Mouse (Mus musculus) stomach, postnatal 0 days (tissue): ENCODE measurements around the gene Sox15. TPM values are rescaled to one million over a fixed set of nuclear protein-coding genes. Genes with fewer than 3 reads are reported as not detected.

Experiments used
- ATAC-seq: fragments of 200-750 bp; cut with Nextera tagmentation; 2 replicates; pipeline ENCODE4 v1.8.0; 2017; ENCODE audit not compliant: low FRiP score, low TSS enrichment
- DNase-seq: peaks from one replicate; pipeline ENCODE4 v3.0.0-alpha.2; 2016; ENCODE audit warnings: low spot score
- H3K27ac ChIP-seq: fragments of 300-500 bp; sonication (generic); replicated peaks from 2 replicates; pipeline ENCODE4 v1.5.1; 2014; ENCODE audit warnings: mild to moderate bottlenecking, control low read depth
- H3K27me3 ChIP-seq: fragments of 300-500 bp; sonication (generic); 2 replicates; pipeline ENCODE4 v1.6.1; 2014; ENCODE audit warnings: low read length; ENCODE audit not compliant: control insufficient read depth, insufficient read depth
- H3K36me3 ChIP-seq: fragments of 300-500 bp; sonication (generic); 2 replicates; pipeline ENCODE4 v1.6.1; 2014; ENCODE audit warnings: low read length, mixed read lengths; ENCODE audit not compliant: control insufficient read depth, insufficient read depth
- H3K4me1 ChIP-seq: fragments of 300-500 bp; sonication (generic); replicated peaks from 2 replicates; pipeline ENCODE4 v1.6.1; 2014; ENCODE audit warnings: antibody characterized with exemption; ENCODE audit not compliant: control insufficient read depth, insufficient read depth
- H3K4me2 ChIP-seq: fragments of 300-500 bp; sonication (generic); replicated peaks from 2 replicates; pipeline ENCODE4 v1.6.1; 2014; ENCODE audit warnings: low read depth, mild to moderate bottlenecking, control low read depth, moderate library complexity
- H3K4me3 ChIP-seq: fragments of 300-500 bp; sonication (generic); 2 replicates; pipeline ENCODE4 v1.5.1; 2014; ENCODE audit warnings: low read depth, low read length, control low read depth
- H3K9ac ChIP-seq: fragments of 300-500 bp; sonication (generic); 2 replicates; pipeline ENCODE4 v1.6.1; 2014; ENCODE audit warnings: mild to moderate bottlenecking, low read length, control low read depth, mixed read lengths
- H3K9me3 ChIP-seq: fragments of 300-500 bp; sonication (generic); 2 replicates; pipeline ENCODE4 v1.6.1; 2016; ENCODE audit warnings: low read length; ENCODE audit not compliant: control insufficient read depth
- CTCF ChIP-seq: IDR thresholded peaks from 2 replicates; pipeline ENCODE4 v1.5.1; 2016; ENCODE audit warnings: antibody characterized with exemption, low read depth, mild to moderate bottlenecking, moderate library complexity
- EP300 ChIP-seq: optimal IDR thresholded peaks from 2 replicates; pipeline ENCODE3; 2016; ENCODE audit warnings: antibody characterized with exemption
- WGBS: fragments of 180-500 bp; shearing (Covaris S2); extraction: QIAGEN DNeasy Blood & Tissue Kit; methylation state at CpG from one replicate; pipeline ENCODE4 v1.1.7; 2014; 5-methylcytosine and 5-hydroxymethylcytosine counted together
- polyA plus RNA-seq: library from polyadenylated mRNA; unstranded; fragments of >200 nt; fragmentation: Nextera tagmentation; extraction: Ambion mirVana; gene quantifications from 2 replicates; pipeline ENCODE4 v1.2.1, GENCODE M21; 2015

Sox15 gene
- polyA plus RNA-seq = 7.7 and 7.9 TPM in 2 replicates

- Histone ChIP-seq H3K36me3 (peaks cover 35% of the 10 kb centered on the region), H3K4me2 (peak within 1 kb of the TSS; percentile 48), H3K4me3 (peak within 1 kb of the TSS; percentile 27), H3K9ac (peak within 1 kb of the TSS; percentile 47), H3K9me3 (no peaks in the 10 kb centered on the region), H3K27ac (peak within 1 kb of the TSS; percentile 86), H3K27me3 (no peaks in the 10 kb centered on the region), H3K4me1 (no peaks in the 10 kb centered on the region)
- TF ChIP-seq EP300 (no peak), CTCF (peak; percentile 89)
- DNase-seq (peak; percentile 76), ATAC-seq (peak; percentile 66)
- 20% methylated on average over 34 of the region's 34 CpGs for WGBS
These were observed at the start of gene Sox15 for GRCm38 (mm10) chr11:69655264-69656064. TSS of gene Sox15 (plus strand) at chr11:69655314.

DNA sequence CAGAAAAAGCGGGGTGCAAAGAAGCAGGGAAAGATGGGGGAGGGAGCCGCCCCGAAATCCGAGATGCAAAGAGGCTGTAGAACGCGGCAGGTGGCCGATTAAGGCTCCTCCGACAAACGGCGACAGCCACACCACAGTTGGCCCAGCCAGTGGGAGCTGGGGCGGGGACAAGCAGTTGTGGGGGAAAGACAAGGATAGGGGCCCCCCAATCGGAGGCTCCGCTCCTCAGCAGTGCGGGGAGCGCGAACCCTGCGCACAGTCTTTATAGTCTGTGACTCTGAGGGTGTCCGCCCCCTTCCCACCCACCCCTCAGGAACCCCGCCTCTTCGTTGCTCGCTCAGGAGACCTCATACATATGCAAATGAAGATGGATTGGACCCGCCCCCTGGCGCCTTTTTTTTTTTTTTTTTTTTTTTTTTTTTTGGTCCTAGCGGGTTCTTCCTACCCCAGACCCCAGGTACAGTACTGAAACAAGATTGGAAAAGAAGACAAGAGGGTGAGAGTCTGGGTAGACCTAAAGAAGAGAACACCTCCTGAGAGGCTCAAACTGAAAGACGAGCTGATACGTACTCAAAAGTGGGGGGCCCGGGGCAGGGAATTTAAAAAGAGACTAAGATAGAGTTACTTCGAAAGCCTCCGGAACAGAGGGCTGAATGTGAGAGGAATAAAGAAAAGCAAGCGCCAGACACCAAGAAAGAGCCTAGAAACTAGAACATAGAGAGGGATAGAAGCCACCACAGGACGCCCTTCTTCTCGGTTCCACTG lies 49.2 kb upstream of the Sox15 start, which contains the start of gene Atp1b2:
Gene Atp1b2, minus strand, starts transcription at position 217 of the 765 bp plus-strand sequence.
- H3K36me3 ChIP-seq = no peaks in the 10 kb centered on the region
- WGBS = 2% methylated on average over 32 of the region's 32 CpGs
- H3K4me1 ChIP-seq = no peaks in the 10 kb centered on the region
- peak within 1 kb of the TSS; percentile 51 for H3K4me3 ChIP-seq
- peak within 1 kb of the TSS; percentile 67 for H3K9ac ChIP-seq
- peak within 1 kb of the TSS; percentile 42 for H3K27ac ChIP-seq
- no peaks in the 10 kb centered on the region for H3K27me3 ChIP-seq
- no peaks in the 10 kb centered on the region for H3K9me3 ChIP-seq
- TF ChIP-seq EP300 (no peak), CTCF (no peak)
- H3K4me2 ChIP-seq = peak within 1 kb of the TSS; percentile 74
- ATAC-seq (peak; percentile 84), DNase-seq (peak; percentile 77)

- Histone ChIP-seq H3K4me2 (peak overlapping the region; percentile 74), H3K36me3 (no peaks in the 10 kb centered on the region), H3K27ac (no peak overlapping the region), H3K4me1 (no peaks in the 10 kb centered on the region), H3K9ac (no peak overlapping the region), H3K4me3 (peak overlapping the region; percentile 51), H3K9me3 (no peaks in the 10 kb centered on the region), H3K27me3 (no peaks in the 10 kb centered on the region)
- 58% methylated on average over 2 of the region's 2 CpGs for WGBS
- ATAC-seq = no peak
- no peak for TF ChIP-seq EP300
- TF ChIP-seq CTCF = no peak
- DNase-seq = no peak
These were observed 48.7 kb upstream of the Sox15 start for GRCm38 (mm10) chr11:69606491-69606795.

GRCm38 (mm10) chr11:69606832-69607231 lies 48.3 kb upstream of the Sox15 start:
- 86% methylated on average over 2 of the region's 2 CpGs for WGBS
- no peak for ATAC-seq
- H3K9ac ChIP-seq = no peak overlapping the region
- H3K4me1 ChIP-seq = no peaks in the 10 kb centered on the region
- H3K27me3 ChIP-seq = no peaks in the 10 kb centered on the region
- TF ChIP-seq CTCF = no peak
- TF ChIP-seq EP300 = no peak
- H3K27ac ChIP-seq = no peak overlapping the region
- H3K36me3 ChIP-seq = no peaks in the 10 kb centered on the region
- no peak overlapping the region for H3K4me2 ChIP-seq
- H3K4me3 ChIP-seq = no peak overlapping the region
- no peaks in the 10 kb centered on the region for H3K9me3 ChIP-seq
- DNase-seq = no peak

GRCm38 (mm10) chr11:69608525-69608924 lies 46.6 kb upstream of the Sox15 start:
- no peak overlapping the region for H3K9ac ChIP-seq
- H3K4me3 ChIP-seq = no peak overlapping the region
- TF ChIP-seq CTCF (no peak), EP300 (no peak)
- H3K4me1 ChIP-seq = no peaks in the 10 kb centered on the region
- no peaks in the 10 kb centered on the region for H3K9me3 ChIP-seq
- H3K27me3 ChIP-seq = no peaks in the 10 kb centered on the region
- H3K4me2 ChIP-seq = no peak overlapping the region
- H3K27ac ChIP-seq = no peak overlapping the region
- DNase-seq = no peak
- H3K36me3 ChIP-seq = no peaks in the 10 kb centered on the region
- ATAC-seq = no peak
- WGBS = 72% methylated on average over 3 of the region's 3 CpGs

DNA sequence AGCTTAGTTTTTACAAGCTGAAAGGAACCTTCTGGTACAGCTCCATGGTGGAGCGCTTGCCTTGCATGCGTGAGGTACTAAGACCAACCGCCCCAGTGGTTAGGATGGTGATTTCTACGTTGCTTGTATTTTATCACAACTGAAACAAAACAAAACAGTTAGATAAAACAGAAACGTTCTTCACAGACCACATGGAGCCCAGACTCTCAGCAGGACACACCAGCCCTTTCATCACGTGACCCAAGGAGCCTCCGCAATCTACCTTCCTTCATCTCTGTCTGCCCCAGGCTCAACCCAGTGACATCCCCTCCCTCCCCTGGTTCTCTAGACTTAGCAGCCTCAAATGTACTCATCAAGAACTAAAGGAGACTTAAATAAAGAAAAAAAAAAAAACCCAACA lies 45.7 kb upstream of the Sox15 start:
- H3K4me1 ChIP-seq = no peaks in the 10 kb centered on the region
- no peaks in the 10 kb centered on the region for H3K9me3 ChIP-seq
- TF ChIP-seq CTCF (no peak), EP300 (no peak)
- H3K9ac ChIP-seq = no peak overlapping the region
- H3K4me2 ChIP-seq = no peak overlapping the region
- no peaks in the 10 kb centered on the region for H3K27me3 ChIP-seq
- DNase-seq = no peak
- no peak for ATAC-seq
- no peaks in the 10 kb centered on the region for H3K36me3 ChIP-seq
- H3K27ac ChIP-seq = no peak overlapping the region
- no peak overlapping the region for H3K4me3 ChIP-seq
- WGBS = 62% methylated on average over 7 of the region's 7 CpGs
